Mouse (Mus musculus) liver, embryonic 11.5 days (tissue): ENCODE results near the gene Styx. TPM values are rescaled to one million over a fixed set of nuclear protein-coding genes. Genes with fewer than 3 reads are reported as not detected.
A peak's percentile ranks its signal among the peaks of the same experiment; 100 is the strongest.
"Not testable (repeated sequence)": the region's sequence is repeated elsewhere in the genome, so short reads cannot be mapped to it uniquely, and the experiment has no call there.

ENCODE experiments used
- ATAC-seq: fragments of 200-750 bp; cut with Nextera tagmentation; replicated peaks from 2 replicates; pipeline ENCODE4 v1.8.0; 2017; ENCODE audit warnings: moderate number of reproducible peaks, mild to moderate bottlenecking, moderate TSS enrichment, moderate library complexity; ENCODE audit not compliant: low FRiP score
- DNase-seq: peaks from one replicate; pipeline ENCODE4 v3.0.0-alpha.2; 2017; ENCODE audit warnings: low spot score
- H3K27ac ChIP-seq: fragments of 300-500 bp; sonication (generic); 2 replicates; pipeline ENCODE4 v1.5.1; 2014; ENCODE audit warnings: mild to moderate bottlenecking, low read depth, low read length, control low read depth
- H3K27me3 ChIP-seq: fragments of 300-500 bp; sonication (generic); replicated peaks from 2 replicates; pipeline ENCODE4 v1.6.1; 2014; ENCODE audit warnings: low read length, mixed read lengths; ENCODE audit not compliant: control insufficient read depth, insufficient read depth
- H3K36me3 ChIP-seq: fragments of 300-500 bp; sonication (generic); 2 replicates; pipeline ENCODE4 v1.6.1; 2014; ENCODE audit warnings: mild to moderate bottlenecking, low read length, moderate library complexity, mixed read lengths; ENCODE audit not compliant: control insufficient read depth, insufficient read depth
- H3K4me1 ChIP-seq: fragments of 300-500 bp; sonication (generic); replicated peaks from 2 replicates; pipeline ENCODE4 v1.6.1; 2014; ENCODE audit warnings: low read length, mixed read lengths; ENCODE audit not compliant: control insufficient read depth, insufficient read depth
- H3K4me2 ChIP-seq: fragments of 300-500 bp; sonication (generic); 2 replicates; pipeline ENCODE4 v1.6.1; 2014; ENCODE audit warnings: mild to moderate bottlenecking, control low read depth, moderate library complexity
- H3K4me3 ChIP-seq: fragments of 300-500 bp; sonication (generic); 2 replicates; pipeline ENCODE4 v1.5.1; 2014; ENCODE audit warnings: low read depth, low read length, control low read depth
- H3K9ac ChIP-seq: fragments of 300-500 bp; sonication (generic); 2 replicates; pipeline ENCODE4 v1.6.1; 2014; ENCODE audit warnings: low read depth, low read length, control low read depth
- H3K9me3 ChIP-seq: fragments of 300-500 bp; sonication (generic); 2 replicates; pipeline ENCODE4 v1.6.1; 2016; ENCODE audit warnings: low read length, inconsistent platforms, mixed read lengths; ENCODE audit not compliant: control insufficient read depth
- WGBS: fragments of 180-500 bp; shearing (Covaris S2); extraction: QIAGEN DNeasy Blood & Tissue Kit; methylation state at CpG from one replicate; pipeline ENCODE4 v1.1.7; 2014; 5-methylcytosine and 5-hydroxymethylcytosine counted together
- polyA plus RNA-seq: library from polyadenylated mRNA; unstranded; fragments of >200 nt; fragmentation: Nextera tagmentation; extraction: Ambion mirVana; gene quantifications from 2 replicates; pipeline ENCODE4 v1.2.1, GENCODE M21; 2014

The Styx gene
- polyA plus RNA-seq, 1 experiment from 2014 or later, result 40.1 TPM

- DNase-seq (no peak), ATAC-seq (no peak)
- Histone ChIP-seq H3K4me1 (peaks cover 13% of the 10 kb centered on the region), H3K27me3 (no peaks in the 10 kb centered on the region), H3K36me3 (peaks cover 2% of the 10 kb centered on the region; the same call in 1 of the 2 replicates), H3K27ac (no peak overlapping the region), H3K9ac (no peak overlapping the region), H3K4me3 (no peak overlapping the region), H3K9me3 (no peaks in the 10 kb centered on the region), H3K4me2 (no peak overlapping the region)
- 88% methylated on average over 2 of the region's 2 CpGs for WGBS
These were observed 34.7 kb downstream of the Styx start for GRCm38 (mm10) chr14:45385596-45385995.

GRCm38 (mm10) chr14:45387480-45387879, 36.6 kb downstream of the Styx start:
- H3K27me3 ChIP-seq, result no peaks in the 10 kb centered on the region
- no peaks in the 10 kb centered on the region for H3K9me3 ChIP-seq
- peak overlapping the region; percentile 65 for H3K27ac ChIP-seq
- peak overlapping the region; percentile 83 for H3K4me3 ChIP-seq
- 11% methylated on average over 2 of the region's 2 CpGs for WGBS
- ATAC-seq (no peak), DNase-seq (no peak)
- H3K4me1 ChIP-seq, result peaks cover 13% of the 10 kb centered on the region
- peaks cover 2% of the 10 kb centered on the region; the same call in 1 of the 2 replicates for H3K36me3 ChIP-seq
- peak overlapping the region; percentile 85; the same call in 1 of the 2 replicates for H3K9ac ChIP-seq
- peak overlapping the region; percentile 84 for H3K4me2 ChIP-seq

- Histone ChIP-seq H3K27me3 (no peaks in the 10 kb centered on the region), H3K9me3 (no peaks in the 10 kb centered on the region), H3K4me3 (peak overlapping the region; percentile 83), H3K36me3 (no peaks in the 10 kb centered on the region), H3K4me2 (peak overlapping the region; percentile 84), H3K9ac (peak overlapping the region; percentile 85), H3K27ac (peak overlapping the region; percentile 77), H3K4me1 (peaks cover 13% of the 10 kb centered on the region)
- peak; percentile 92 for ATAC-seq
- under 1% methylated on average over 70 of the region's 71 CpGs for WGBS
- peak; percentile 88 for DNase-seq
These were observed 37.7 kb downstream of the Styx start for GRCm38 (mm10) chr14:45388345-45389181.

GRCm38 (mm10) chr14:45389194-45389593, 38.3 kb downstream of the Styx start:
- Histone ChIP-seq H3K27me3 (no peaks in the 10 kb centered on the region), H3K9ac (peak overlapping the region; percentile 85), H3K4me1 (peaks cover 13% of the 10 kb centered on the region), H3K4me3 (peak overlapping the region; percentile 83), H3K4me2 (peak overlapping the region; percentile 84), H3K36me3 (no peaks in the 10 kb centered on the region), H3K27ac (peak overlapping the region; percentile 77), H3K9me3 (no peaks in the 10 kb centered on the region)
- DNase-seq (no peak), ATAC-seq (no peak)
- WGBS, result 22% methylated on average over 3 of the region's 3 CpGs

- no peaks in the 10 kb centered on the region for H3K9me3 ChIP-seq
- WGBS, result 68% methylated on average over 3 of the region's 3 CpGs
- H3K27me3 ChIP-seq, result no peaks in the 10 kb centered on the region
- ATAC-seq, result no peak
- no peaks in the 10 kb centered on the region for H3K4me1 ChIP-seq
- no peaks in the 10 kb centered on the region for H3K36me3 ChIP-seq
- no peak overlapping the region for H3K4me2 ChIP-seq
- no peak overlapping the region for H3K27ac ChIP-seq
- H3K4me3 ChIP-seq, result no peak overlapping the region
- H3K9ac ChIP-seq, result no peak overlapping the region
- no peak for DNase-seq
These were observed 48.9 kb downstream of the Styx start for GRCm38 (mm10) chr14:45399836-45400235.

- H3K4me1 ChIP-seq, result no peaks in the 10 kb centered on the region
- no peaks in the 10 kb centered on the region for H3K9me3 ChIP-seq
- 80% methylated on average over 7 of the region's 7 CpGs for WGBS
- no peaks in the 10 kb centered on the region for H3K27me3 ChIP-seq
- no peak overlapping the region for H3K9ac ChIP-seq
- H3K36me3 ChIP-seq, result no peaks in the 10 kb centered on the region
- DNase-seq (no peak), ATAC-seq (no peak)
- no peak overlapping the region for H3K27ac ChIP-seq
- H3K4me2 ChIP-seq, result no peak overlapping the region
- no peak overlapping the region for H3K4me3 ChIP-seq
These were observed 52.8 kb downstream of the Styx start for GRCm38 (mm10) chr14:45403651-45404050.

GRCm38 (mm10) chr14:45404813-45405212, 53.9 kb downstream of the Styx start, which contains the start of gene Gnpnat1:
Gene Gnpnat1, minus strand, starts transcription at chr14:45404913.
- not testable (repeated sequence) for H3K27me3 ChIP-seq, H3K4me2 ChIP-seq, H3K36me3 ChIP-seq, DNase-seq, ATAC-seq, H3K4me1 ChIP-seq, H3K27ac ChIP-seq, H3K9me3 ChIP-seq, H3K9ac ChIP-seq, H3K4me3 ChIP-seq
- WGBS, result 72% methylated on average over 1 of the region's 3 CpGs

- DNase-seq (no peak), ATAC-seq (no peak)
- Histone ChIP-seq H3K9ac (no peak overlapping the region), H3K4me3 (no peak overlapping the region), H3K9me3 (no peaks in the 10 kb centered on the region), H3K27me3 (no peaks in the 10 kb centered on the region), H3K27ac (no peak overlapping the region), H3K36me3 (no peaks in the 10 kb centered on the region), H3K4me2 (no peak overlapping the region), H3K4me1 (no peaks in the 10 kb centered on the region)
- 85% methylated on average over 4 of the region's 4 CpGs for WGBS
These were observed 65.4 kb downstream of the Styx start for GRCm38 (mm10) chr14:45416265-45416664.

GRCm38 (mm10) chr14:45418553-45418952, 67.7 kb downstream of the Styx start:
- ATAC-seq, result no peak
- no peak overlapping the region for H3K9ac ChIP-seq
- H3K4me3 ChIP-seq, result no peak overlapping the region
- no peak for DNase-seq
- H3K27me3 ChIP-seq, result no peaks in the 10 kb centered on the region
- no peak overlapping the region for H3K27ac ChIP-seq
- H3K36me3 ChIP-seq, result no peaks in the 10 kb centered on the region
- H3K4me1 ChIP-seq, result no peaks in the 10 kb centered on the region
- no peak overlapping the region for H3K4me2 ChIP-seq
- no peaks in the 10 kb centered on the region for H3K9me3 ChIP-seq
- WGBS, result 84% methylated on average over 3 of the region's 3 CpGs
